Mouse (Mus musculus): Measurements from ENCODE around the gene Gm6803. TPM values are rescaled to one million over a fixed set of nuclear protein-coding genes. Genes with fewer than 3 reads are reported as not detected.
"Not testable (repeated sequence)": the region's sequence is repeated elsewhere in the genome, so short reads cannot be mapped to it uniquely, and the experiment has no call there.

Gene Gm6803
- not detected for total RNA-seq (2021)
- long read RNA-seq, experiment 1: 0 reads
- long read RNA-seq, experiment 2: 0 reads

DNA sequence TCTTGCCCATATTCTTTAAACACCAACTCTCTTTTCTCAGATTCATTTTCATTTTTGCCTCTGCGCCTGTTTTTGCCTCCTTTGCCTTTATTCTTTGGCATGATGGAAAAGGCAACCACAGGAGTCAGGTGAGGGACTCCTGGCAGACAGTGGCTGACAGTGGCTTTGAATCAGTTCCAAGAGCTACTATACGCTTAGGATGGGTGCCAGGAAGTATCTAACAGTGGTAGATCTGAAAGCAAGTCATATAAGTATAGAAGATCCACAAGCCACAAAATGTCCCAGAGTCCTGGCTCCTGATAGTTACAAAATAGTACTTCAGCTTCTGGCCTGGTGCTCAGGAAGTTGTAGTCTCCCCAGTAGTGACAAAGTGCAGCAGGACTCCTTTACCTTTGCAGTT, at the start of gene Gm6803:
TSS of gene Gm6803 (minus strand) at position 101 of the 400 bp plus-strand sequence.
- H3K4me3 ChIP-seq; H3K27ac ChIP-seq; DNase-seq; intact Hi-C loops (cut with DNase I): not testable (repeated sequence)

DNA sequence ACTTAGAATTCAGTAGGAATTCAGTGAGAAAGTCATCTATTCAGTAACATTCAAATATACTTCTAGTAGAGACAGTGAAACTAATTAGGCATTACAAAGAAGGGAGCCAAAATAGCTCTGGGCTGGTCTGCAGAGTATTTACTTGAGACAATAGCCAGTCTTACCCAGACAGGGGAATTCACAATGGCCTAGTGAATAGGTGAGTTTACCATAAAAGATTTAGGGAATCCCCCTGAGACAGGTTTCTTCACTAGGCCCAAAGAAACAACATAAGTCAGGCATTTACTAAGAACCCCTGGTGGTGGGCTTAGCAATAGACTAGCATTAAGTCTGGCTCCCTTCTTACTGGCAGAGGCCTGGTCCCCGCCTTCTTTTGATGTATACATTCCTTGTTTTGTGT, 26.7 kb upstream of the Gm6803 start:
- intact Hi-C loops (cut with DNase I); H3K4me3 ChIP-seq; DNase-seq; H3K27ac ChIP-seq: not testable (repeated sequence)

DNA sequence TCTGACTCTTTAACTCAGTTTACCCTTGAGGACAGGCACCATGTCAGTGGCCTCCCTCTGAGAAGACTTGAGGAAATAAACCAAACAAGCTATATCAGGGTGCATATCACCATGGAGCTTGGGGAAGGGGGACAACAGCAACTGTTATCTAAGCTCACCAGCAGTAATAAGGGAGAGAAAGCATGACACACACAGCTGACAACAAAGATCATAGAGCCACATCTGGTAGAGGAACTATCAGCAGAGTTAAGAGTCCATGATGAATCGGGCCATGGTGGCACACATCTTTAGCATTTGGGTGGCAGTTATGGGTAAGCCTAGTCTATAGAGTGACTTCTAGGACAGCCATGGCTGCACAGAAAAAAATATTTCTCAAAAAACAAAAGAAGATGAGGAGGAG, 21.1 kb upstream of the Gm6803 start:
- H3K27ac ChIP-seq; DNase-seq; intact Hi-C loops (cut with DNase I); H3K4me3 ChIP-seq: not testable (repeated sequence)

GRCm38 (mm10) chr12:88039062-88039461, 20.5 kb upstream of the Gm6803 start:
- H3K4me3 ChIP-seq; intact Hi-C loops (cut with DNase I); H3K27ac ChIP-seq; DNase-seq: not testable (repeated sequence)

DNA sequence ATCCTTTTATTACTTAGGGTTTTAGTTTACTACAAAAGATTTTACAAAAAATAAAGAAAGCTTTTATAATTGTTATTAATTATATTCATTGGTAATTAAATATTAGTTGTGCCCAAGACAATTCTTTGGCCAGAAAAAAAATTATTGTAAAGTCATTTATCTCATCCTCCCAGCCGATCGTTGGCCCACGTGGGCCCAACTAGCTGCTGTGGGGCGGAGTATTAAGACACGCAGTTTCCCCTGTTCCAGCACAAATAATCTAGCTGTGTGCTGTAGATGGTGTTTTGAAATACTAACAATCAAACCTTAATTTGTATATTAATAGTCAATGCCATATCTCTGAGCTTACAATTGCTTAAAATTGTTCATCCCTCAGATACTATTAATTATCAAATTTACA, 13.7 kb upstream of the Gm6803 start:
- DNase-seq; intact Hi-C loops (cut with DNase I); H3K27ac ChIP-seq; H3K4me3 ChIP-seq: not testable (repeated sequence)

DNA sequence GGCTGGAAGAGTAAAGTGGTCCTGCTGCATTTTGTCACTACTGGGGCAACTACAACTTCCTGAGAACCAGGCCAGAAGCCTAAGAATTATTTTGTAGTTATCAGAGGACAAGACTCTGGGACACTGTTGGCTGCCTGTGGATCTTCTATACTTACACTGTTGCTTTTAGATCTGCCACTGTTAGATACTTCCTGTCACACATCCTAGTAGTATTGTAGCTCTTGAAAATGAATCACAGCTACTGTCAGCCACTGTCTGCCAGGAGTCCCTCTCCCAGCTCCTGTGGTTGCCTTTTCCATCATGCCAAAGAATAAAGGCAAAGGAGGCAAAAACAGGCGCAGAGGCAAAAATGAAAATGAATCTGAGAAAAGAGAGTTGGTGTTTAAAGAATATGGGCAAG, 8.1 kb upstream of the Gm6803 start, which contains the start of gene Gm2056:
TSS of gene Gm2056 (plus strand) at position 301 of the 400 bp plus-strand sequence.
- DNase-seq; intact Hi-C loops (cut with DNase I); H3K4me3 ChIP-seq; H3K27ac ChIP-seq: not testable (repeated sequence)

GRCm38 (mm10) chr12:88011548-88011947, 7.0 kb downstream of the Gm6803 start, which contains the start of gene Gm2075:
TSS of gene Gm2075 (plus strand) at chr12:88011848.
- DNase-seq; intact Hi-C loops (cut with DNase I): not testable (repeated sequence)

DNA sequence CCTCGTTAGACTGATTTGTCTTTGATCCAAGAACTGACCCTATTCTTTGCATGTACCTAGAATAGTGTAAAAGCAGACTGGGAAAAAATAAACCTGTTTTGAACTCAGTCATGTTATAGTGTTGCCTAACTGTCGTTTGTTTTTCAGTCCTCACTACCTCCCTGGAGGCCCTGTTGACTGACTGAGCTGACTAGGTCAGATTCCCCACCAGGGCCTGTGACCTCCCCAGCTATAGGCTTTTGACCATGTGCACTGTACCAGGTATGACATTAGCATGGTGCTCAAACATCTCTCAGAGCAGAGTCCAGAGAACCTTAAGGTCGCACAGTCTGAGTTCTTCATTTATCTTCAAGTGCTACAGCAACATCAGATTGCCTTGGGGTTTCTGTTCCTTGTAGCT, 14.5 kb downstream of the Gm6803 start:
- H3K27ac ChIP-seq; H3K4me3 ChIP-seq; intact Hi-C loops (cut with DNase I); DNase-seq: not testable (repeated sequence)

More at GRCm38 (mm10) chr12:88011548-88011947, 7.0 kb downstream of the Gm6803 start, which contains the start of gene Gm2075:
- not testable (repeated sequence) for H3K4me3 ChIP-seq, H3K27ac ChIP-seq

- H3K27ac ChIP-seq; intact Hi-C loops (cut with DNase I); DNase-seq; H3K4me3 ChIP-seq: not testable (repeated sequence)
These were observed 34.6 kb downstream of the Gm6803 start for GRCm38 (mm10) chr12:87984000-87984399.

Other genes starting within 250 kb of the Gm6803 start
- not detected for gene Gm21319, start 243.0 kb downstream of the Gm6803 start, total RNA-seq (2021)
- gene Gm21936, start 223.3 kb downstream of the Gm6803 start, total RNA-seq (2021): not detected
- gene BB287469, start 202.2 kb downstream of the Gm6803 start, total RNA-seq (2021): not detected
- not detected for gene Gm2001, start 176.4 kb downstream of the Gm6803 start, total RNA-seq (2021)
- not detected for gene Gm2016, start 144.7 kb downstream of the Gm6803 start, total RNA-seq (2021)
- gene Gm2022, start 123.4 kb downstream of the Gm6803 start, total RNA-seq (2021): not detected
- gene Gm2035, start 98.9 kb downstream of the Gm6803 start, total RNA-seq (2021): not detected
- gene Gm2042, start 64.7 kb downstream of the Gm6803 start, total RNA-seq (2021): not detected
- gene Gm2075, start 6.9 kb downstream of the Gm6803 start, total RNA-seq (2021): not detected
- not detected for gene Gm2056, start 8.2 kb upstream of the Gm6803 start, total RNA-seq (2021)
- gene Gm16368, start 64.9 kb upstream of the Gm6803 start, total RNA-seq (2021): not detected
- gene Gm10436, start 163.3 kb upstream of the Gm6803 start, total RNA-seq (2021): not detected
- gene Gm8332, start 231.3 kb upstream of the Gm6803 start, total RNA-seq (2021): not detected